Mouse (Mus musculus): ENCODE data around the gene Dnah14. TPM values are rescaled to one million over a fixed set of nuclear protein-coding genes. Genes with fewer than 3 reads are reported as not detected.

Gene Dnah14
- total and polyA plus RNA-seq, 2 experiments from 2014 or later: 0.56 TPM; not detected in 1

DNA sequence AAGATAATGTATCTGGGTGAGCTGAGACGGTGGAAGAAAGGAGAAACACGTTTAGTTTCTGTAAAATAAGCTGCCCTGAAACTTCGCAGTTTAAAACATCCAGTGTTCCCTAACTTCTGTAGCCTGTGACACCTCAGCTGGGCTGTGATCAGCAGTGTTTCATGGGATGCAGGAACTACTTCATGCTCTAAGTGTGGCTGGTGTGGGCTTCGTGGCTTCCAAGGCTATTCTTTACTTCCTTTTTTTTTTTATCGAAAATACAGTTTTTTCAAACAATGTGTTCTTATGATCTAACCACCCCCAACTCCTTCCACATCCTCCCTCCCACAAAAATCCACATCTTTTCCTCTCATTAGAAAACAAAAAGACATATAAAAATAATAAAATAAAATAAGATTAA, 20.9 kb upstream of the Dnah14 start:
- ATAC-seq (ENCODE audit: insufficient read depth, low read depth): no peak

GRCm38 (mm10) chr1:181559655-181560054, 16.7 kb upstream of the Dnah14 start:
- 72% methylated on average over 10 of the region's 10 CpGs for WGBS
- H3K27me3 ChIP-seq (ENCODE audit: control insufficient read depth, insufficient read depth, low read length): no peaks in the 10 kb centered on the region
- H3K27ac ChIP-seq (ENCODE audit: low read depth): no peak overlapping the region
- TF ChIP-seq EP300 (IDR thresholded peaks at IDR 0.05; ENCODE audit: low read depth) (no peak), CTCF (IDR thresholded peaks at IDR 0.05; ENCODE audit: low read depth) (no peak)
- ATAC-seq (ENCODE audit: insufficient read depth, low read depth) (no peak), DNase-seq (ENCODE audit: low spot score) (no peak)
- no peak overlapping the region for H3K4me3 ChIP-seq (ENCODE audit: low read depth, low read length)
- no peak overlapping the region for H3K4me2 ChIP-seq (ENCODE audit: low read depth, low read length)
- H3K4me1 ChIP-seq (ENCODE audit: control insufficient read depth, insufficient read depth): no peaks in the 10 kb centered on the region
- no peaks in the 10 kb centered on the region for H3K36me3 ChIP-seq (replicated peaks; ENCODE audit: control insufficient read depth, insufficient read depth, low read length)
- no peak overlapping the region for H3K9ac ChIP-seq (replicated peaks; ENCODE audit: low read depth, low read length)
- no peaks in the 10 kb centered on the region for H3K9me3 ChIP-seq (replicated peaks; ENCODE audit: control insufficient read depth, low read length)

More for the DNA sequence above, 20.9 kb upstream of the Dnah14 start:
- Histone ChIP-seq H3K27me3 (ENCODE audit: control insufficient read depth, insufficient read depth, low read length) (no peaks in the 10 kb centered on the region), H3K4me3 (ENCODE audit: low read depth, low read length) (no peak overlapping the region), H3K9ac (replicated peaks; ENCODE audit: low read depth, low read length) (no peak overlapping the region), H3K4me1 (ENCODE audit: control insufficient read depth, insufficient read depth) (peaks cover 5% of the 10 kb centered on the region; the same call in 1 of the 2 replicates), H3K4me2 (ENCODE audit: low read depth, low read length) (no peak overlapping the region), H3K9me3 (replicated peaks; ENCODE audit: control insufficient read depth, low read length) (no peaks in the 10 kb centered on the region), H3K27ac (ENCODE audit: low read depth) (no peak overlapping the region), H3K36me3 (replicated peaks; ENCODE audit: control insufficient read depth, insufficient read depth, low read length) (no peaks in the 10 kb centered on the region)
- WGBS: 68% methylated on average over 5 of the region's 5 CpGs
- DNase-seq (ENCODE audit: low spot score): no peak
- no peak for TF ChIP-seq CTCF (IDR thresholded peaks at IDR 0.05; ENCODE audit: low read depth)
- no peak for TF ChIP-seq EP300 (IDR thresholded peaks at IDR 0.05; ENCODE audit: low read depth)

GRCm38 (mm10) chr1:181560325-181560724, 16.0 kb upstream of the Dnah14 start:
- no peak overlapping the region for H3K27ac ChIP-seq (ENCODE audit: low read depth)
- ATAC-seq (ENCODE audit: insufficient read depth, low read depth) (no peak), DNase-seq (ENCODE audit: low spot score) (no peak)
- H3K4me2 ChIP-seq (ENCODE audit: low read depth, low read length): no peak overlapping the region
- TF ChIP-seq CTCF (IDR thresholded peaks at IDR 0.05; ENCODE audit: low read depth): no peak
- TF ChIP-seq EP300 (IDR thresholded peaks at IDR 0.05; ENCODE audit: low read depth): no peak
- no peaks in the 10 kb centered on the region for H3K4me1 ChIP-seq (ENCODE audit: control insufficient read depth, insufficient read depth)
- no peak overlapping the region for H3K9ac ChIP-seq (replicated peaks; ENCODE audit: low read depth, low read length)
- H3K4me3 ChIP-seq (ENCODE audit: low read depth, low read length): no peak overlapping the region
- 75% methylated on average over 6 of the region's 6 CpGs for WGBS
- no peaks in the 10 kb centered on the region for H3K9me3 ChIP-seq (replicated peaks; ENCODE audit: control insufficient read depth, low read length)
- H3K27me3 ChIP-seq (ENCODE audit: control insufficient read depth, insufficient read depth, low read length): no peaks in the 10 kb centered on the region
- H3K36me3 ChIP-seq (replicated peaks; ENCODE audit: control insufficient read depth, insufficient read depth, low read length): no peaks in the 10 kb centered on the region

DNA sequence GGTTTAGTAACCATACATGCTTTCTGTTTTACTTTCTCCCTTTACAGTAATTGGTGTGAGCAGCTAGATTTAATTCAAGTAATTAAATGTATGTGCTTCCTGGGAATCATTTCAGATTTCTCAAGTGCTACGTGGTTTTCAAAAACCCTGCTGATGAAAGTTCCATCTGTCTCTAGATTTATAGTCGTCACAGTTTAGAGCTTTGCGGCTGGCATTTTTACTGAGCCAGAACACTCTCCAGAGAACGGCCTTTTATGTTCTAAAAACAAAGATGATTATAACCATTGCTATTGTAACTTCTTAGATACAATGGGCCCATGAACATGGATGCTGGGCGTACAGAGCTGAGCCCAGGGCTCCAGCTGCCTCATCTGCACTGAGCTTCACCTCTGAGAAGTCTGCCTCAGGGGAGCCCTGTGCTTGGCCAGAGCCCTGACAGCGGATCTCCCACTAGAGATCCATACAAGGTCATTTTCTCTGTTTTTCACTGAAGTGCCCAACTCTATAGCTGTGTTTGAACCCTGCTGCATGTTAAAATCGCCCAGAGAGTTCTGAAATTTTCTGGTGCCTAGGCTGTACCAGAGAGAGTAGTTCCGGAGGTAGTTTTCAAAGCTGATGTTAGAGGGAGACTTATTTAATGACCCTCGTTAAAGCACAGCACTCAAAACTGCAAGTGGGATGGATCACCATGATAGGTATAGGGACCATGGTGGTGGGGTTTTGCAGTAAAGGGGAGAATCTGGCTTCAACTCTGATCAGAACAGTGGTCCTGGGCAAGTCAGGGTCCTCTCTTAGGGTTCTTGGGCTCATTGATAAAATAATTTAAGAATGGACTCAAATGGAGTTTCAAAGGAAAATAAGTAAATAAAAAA, 15.2 kb upstream of the Dnah14 start:
- Histone ChIP-seq H3K9me3 (replicated peaks; ENCODE audit: control insufficient read depth, low read length) (no peaks in the 10 kb centered on the region), H3K4me3 (ENCODE audit: low read depth, low read length) (no peak overlapping the region), H3K36me3 (replicated peaks; ENCODE audit: control insufficient read depth, insufficient read depth, low read length) (no peaks in the 10 kb centered on the region), H3K27ac (ENCODE audit: low read depth) (no peak overlapping the region), H3K4me1 (ENCODE audit: control insufficient read depth, insufficient read depth) (no peaks in the 10 kb centered on the region), H3K4me2 (ENCODE audit: low read depth, low read length) (no peak overlapping the region), H3K9ac (replicated peaks; ENCODE audit: low read depth, low read length) (no peak overlapping the region), H3K27me3 (ENCODE audit: control insufficient read depth, insufficient read depth, low read length) (no peaks in the 10 kb centered on the region)
- WGBS: 69% methylated on average over 9 of the region's 9 CpGs
- TF ChIP-seq EP300 (IDR thresholded peaks at IDR 0.05; ENCODE audit: low read depth) (no peak), CTCF (IDR thresholded peaks at IDR 0.05; ENCODE audit: low read depth) (no peak)
- ATAC-seq (ENCODE audit: insufficient read depth, low read depth) (no peak), DNase-seq (ENCODE audit: low spot score) (no peak)

GRCm38 (mm10) chr1:181561768-181562444, 14.5 kb upstream of the Dnah14 start:
- no peaks in the 10 kb centered on the region for H3K4me1 ChIP-seq (ENCODE audit: control insufficient read depth, insufficient read depth)
- no peaks in the 10 kb centered on the region for H3K36me3 ChIP-seq (replicated peaks; ENCODE audit: control insufficient read depth, insufficient read depth, low read length)
- no peaks in the 10 kb centered on the region for H3K9me3 ChIP-seq (replicated peaks; ENCODE audit: control insufficient read depth, low read length)
- no peak overlapping the region for H3K4me2 ChIP-seq (ENCODE audit: low read depth, low read length)
- H3K4me3 ChIP-seq (ENCODE audit: low read depth, low read length): no peak overlapping the region
- no peak for TF ChIP-seq CTCF (IDR thresholded peaks at IDR 0.05; ENCODE audit: low read depth)
- no peak for TF ChIP-seq EP300 (IDR thresholded peaks at IDR 0.05; ENCODE audit: low read depth)
- no peak for DNase-seq (ENCODE audit: low spot score)
- no peak for ATAC-seq (ENCODE audit: insufficient read depth, low read depth)
- no peak overlapping the region for H3K9ac ChIP-seq (replicated peaks; ENCODE audit: low read depth, low read length)
- 35% methylated on average over 8 of the region's 8 CpGs for WGBS
- no peaks in the 10 kb centered on the region for H3K27me3 ChIP-seq (ENCODE audit: control insufficient read depth, insufficient read depth, low read length)
- H3K27ac ChIP-seq (ENCODE audit: low read depth): no peak overlapping the region

Measured in heart, postnatal 0 days (tissue).